In genomic region chr14:23114910-23115309, GRCm38 (mm10) we compare ENCODE assay signal across 9 mouse cellular contexts.
DNase-seq lines count a peak whose midpoint lies in the region; ATAC-seq and TF ChIP-seq lines count a peak whose summit lies in the region.
"Had no signal": no experiment of that assay in that cellular context is flagged by ENCODE, and none has a peak within 500 bp of the region (broad histone marks: within the 10 kb centered on the region; RNA-seq: fewer than 3 reads in every experiment).

No protein-coding gene starts in this region.

- H3K27ac ChIP-seq in gastrocnemius, adult 2 months, result 0 out of 2 replicates have a peak overlapping the region, but pooled peaks have one; percentile 1
- H3K27ac ChIP-seq: heart, embryonic 15.5 days had no signal

- intact Hi-C loops in gastrocnemius, adult 2 months (cut with DNase I), result no loop called here

- peak; percentile 54 for DNase-seq in gastrocnemius, adult 2 months
- DNase-seq in gastrocnemius, postnatal 10 days, result no peak
- peak; percentile 27 for DNase-seq in fibroblast of lung, adult 2 months (ENCODE audit: low read depth)
- peak; percentile 33 for DNase-seq in kidney, postnatal 10 days
- DNase-seq in mesoderm, embryonic 11.5 days (ENCODE audit: low read depth, low spot score), result peak; percentile 61
- no peak for DNase-seq in spleen, postnatal 14 days (ENCODE audit: low spot score in 2 of 2)
- no peak for DNase-seq in right cerebral cortex, postnatal 10 days (ENCODE audit: low spot score in 2 of 2)

- no peak for ATAC-seq in megakaryocyte, adult 5-6 weeks (ENCODE audit: poor library complexity, severe bottlenecking)

- TF ChIP-seq CTCF in gastrocnemius, adult 2 months (IDR thresholded peaks at IDR 0.05), result no peak

- H3K4me3 ChIP-seq in gastrocnemius, adult 2 months, result no peak overlapping the region
- H3K4me3 ChIP-seq: heart, embryonic 15.5 days had no signal

Comparison
In these comparisons a context has a peak if more than half of its experiments do, and no peak if none do; other contexts are left out.
1. DNase-seq: peak in gastrocnemius, adult 2 months (single experiment), fibroblast of lung, adult 2 months (single experiment), kidney, postnatal 10 days (single experiment) and mesoderm, embryonic 11.5 days (single experiment); none in gastrocnemius, postnatal 10 days (single experiment), spleen, postnatal 14 days (0 of 2) and right cerebral cortex, postnatal 10 days (0 of 2).